9 mouse cellular contexts compared by ENCODE assay signal in genomic region chr2:157463887-157464745, GRCm38 (mm10). TPM values are rescaled to one million over a fixed set of nuclear protein-coding genes. Genes with fewer than 3 reads are reported as not detected.
DNase-seq lines count a peak whose midpoint lies in the region; ATAC-seq and TF ChIP-seq lines count a peak whose summit lies in the region.
"Had no signal": no experiment of that assay in that cellular context is flagged by ENCODE, and none has a peak within 500 bp of the region (broad histone marks: within the 10 kb centered on the region; RNA-seq: fewer than 3 reads in every experiment).

No protein-coding gene starts in this region.

- no peaks in the 10 kb centered on the region for H3K9me3 ChIP-seq in lung, embryonic 14.5 days (ENCODE audit: low read depth, low read length)
- no peaks in the 10 kb centered on the region for H3K9me3 ChIP-seq in forebrain, embryonic 16.5 days (ENCODE audit: control insufficient read depth, low read length)
- H3K9me3 ChIP-seq in liver, embryonic 13.5 days (replicated peaks), result no peaks in the 10 kb centered on the region
- H3K9me3 ChIP-seq in stomach, postnatal 0 days (ENCODE audit: control insufficient read depth, low read length), result no peaks in the 10 kb centered on the region

- H3K4me3 ChIP-seq in lung, embryonic 14.5 days (ENCODE audit: low read depth, low read length), result no peak overlapping the region; the same call in 1 of the 2 replicates
- H3K4me3 ChIP-seq in forebrain, embryonic 16.5 days (replicated peaks; ENCODE audit: low read length), result peak overlapping the region; percentile 9; the same call in 1 of the 2 replicates
- H3K4me3 ChIP-seq in liver, embryonic 13.5 days (replicated peaks), result no peak overlapping the region
- H3K4me3 ChIP-seq in stomach, postnatal 0 days (ENCODE audit: low read depth, low read length), result no peak overlapping the region

- DNase-seq in lung, embryonic 14.5 days, result no peak
- no peak for DNase-seq in lung, postnatal 10 days
- no peak for DNase-seq in liver, embryonic 13.5 days
- no peak for DNase-seq in stomach, postnatal 0 days (ENCODE audit: low spot score)
- DNase-seq in ovary, postnatal 36 days (ENCODE audit: low spot score), result no peak
- DNase-seq in spleen, postnatal 36 days (ENCODE audit: low spot score in 2 of 2), result no peak
- DNase-seq: kidney, postnatal 25 days; lung, postnatal 36 days had no signal

- H3K27me3 ChIP-seq in lung, embryonic 14.5 days (ENCODE audit: insufficient read depth, low read length), result no peaks in the 10 kb centered on the region
- H3K27me3 ChIP-seq in forebrain, embryonic 16.5 days (replicated peaks; ENCODE audit: control insufficient read depth, insufficient read depth, low read length), result no peaks in the 10 kb centered on the region
- no peaks in the 10 kb centered on the region for H3K27me3 ChIP-seq in liver, embryonic 13.5 days
- no peaks in the 10 kb centered on the region for H3K27me3 ChIP-seq in stomach, postnatal 0 days (ENCODE audit: control insufficient read depth, insufficient read depth, low read length)

- WGBS in lung, embryonic 14.5 days, result 30% methylated on average over 16 of the region's 16 CpGs
- 14% methylated on average over 16 of the region's 16 CpGs for WGBS in forebrain, embryonic 16.5 days
- 50% methylated on average over 16 of the region's 16 CpGs for WGBS in liver, embryonic 13.5 days (ENCODE audit: insufficient replicate concordance)
- WGBS in stomach, postnatal 0 days, result 43% methylated on average over 16 of the region's 16 CpGs

- no peak for TF ChIP-seq EP300 in stomach, postnatal 0 days (optimal IDR thresholded peaks at IDR 0.05)

- H3K9ac ChIP-seq in lung, embryonic 14.5 days, result peak overlapping the region; percentile 45
- H3K9ac ChIP-seq in forebrain, embryonic 16.5 days (replicated peaks; ENCODE audit: low read depth, low read length), result peak overlapping the region; percentile 73
- no peak overlapping the region for H3K9ac ChIP-seq in liver, embryonic 13.5 days
- peak overlapping the region; percentile 47; the same call in 1 of the 2 replicates for H3K9ac ChIP-seq in stomach, postnatal 0 days (ENCODE audit: low read length)

- peaks cover 24% of the 10 kb centered on the region for H3K4me1 ChIP-seq in lung, embryonic 14.5 days (ENCODE audit: insufficient read depth)
- H3K4me1 ChIP-seq in forebrain, embryonic 16.5 days (replicated peaks; ENCODE audit: control insufficient read depth, insufficient read depth, low read length), result peaks cover 47% of the 10 kb centered on the region
- peaks cover 17% of the 10 kb centered on the region for H3K4me1 ChIP-seq in liver, embryonic 13.5 days (replicated peaks)
- peaks cover 4% of the 10 kb centered on the region; the same call in 1 of the 2 replicates for H3K4me1 ChIP-seq in stomach, postnatal 0 days (replicated peaks; ENCODE audit: control insufficient read depth, insufficient read depth)

- H3K36me3 ChIP-seq in lung, embryonic 14.5 days (ENCODE audit: insufficient read depth), result peaks cover 95% of the 10 kb centered on the region
- peaks cover 11% of the 10 kb centered on the region; the same call in 1 of the 2 replicates for H3K36me3 ChIP-seq in forebrain, embryonic 16.5 days (ENCODE audit: control insufficient read depth, insufficient read depth)
- H3K36me3 ChIP-seq in liver, embryonic 13.5 days, result no peaks in the 10 kb centered on the region
- peaks cover 30% of the 10 kb centered on the region for H3K36me3 ChIP-seq in stomach, postnatal 0 days (ENCODE audit: control insufficient read depth, insufficient read depth, low read length)

- ATAC-seq in lung, embryonic 14.5 days (ENCODE audit: insufficient read depth), result peak; percentile 37
- ATAC-seq in forebrain, embryonic 16.5 days, result peak; percentile 21
- no peak for ATAC-seq in liver, embryonic 13.5 days (ENCODE audit: low read depth)
- peak; percentile 5; the same call in 1 of the 2 replicates for ATAC-seq in stomach, postnatal 0 days (ENCODE audit: low FRiP score, low TSS enrichment)

- TF ChIP-seq CTCF in lung, embryonic 14.5 days (IDR thresholded peaks at IDR 0.05; ENCODE audit: low read depth), result peak; percentile 26; the same call in 1 of the 2 replicates
- TF ChIP-seq CTCF in stomach, postnatal 0 days (IDR thresholded peaks at IDR 0.05; ENCODE audit: low read depth), result 0 out of 2 replicates have a peak, but pooled peaks have one; percentile 1

- H3K27ac ChIP-seq in lung, embryonic 14.5 days (ENCODE audit: low read depth), result peak overlapping the region; percentile 94
- H3K27ac ChIP-seq in forebrain, embryonic 16.5 days (ENCODE audit: low read length), result peak overlapping the region; percentile 92
- H3K27ac ChIP-seq in liver, embryonic 13.5 days, result peak overlapping the region; percentile 18; the same call in 1 of the 2 replicates
- H3K27ac ChIP-seq in stomach, postnatal 0 days (replicated peaks), result peak overlapping the region; percentile 82

- peak overlapping the region; percentile 32 for H3K4me2 ChIP-seq in lung, embryonic 14.5 days
- H3K4me2 ChIP-seq in forebrain, embryonic 16.5 days (ENCODE audit: low read length), result peak overlapping the region; percentile 41
- no peak overlapping the region for H3K4me2 ChIP-seq in liver, embryonic 13.5 days
- no peak overlapping the region; the same call in 1 of the 2 replicates for H3K4me2 ChIP-seq in stomach, postnatal 0 days (replicated peaks; ENCODE audit: low read depth)

RNA-seq across cellular contexts. Expression of gene Src, which starts 45.9 kb away (rescaled TPM):
- 16.4 and 18.9 TPM in 2 replicates for polyA plus RNA-seq in lung, embryonic 14.5 days (2014; fragmentation: Nextera tagmentation; extraction: Ambion mirVana)
- polyA plus RNA-seq in forebrain, embryonic 16.5 days (2015; fragmentation: Nextera tagmentation; extraction: Ambion mirVana), result 32.2 and 36.6 TPM in 2 replicates
- polyA plus RNA-seq in liver, embryonic 13.5 days (2015; fragmentation: Nextera tagmentation; extraction: Ambion mirVana), result 2.0 TPM in 2 replicates
- polyA plus RNA-seq in stomach, postnatal 0 days (2015; fragmentation: Nextera tagmentation; extraction: Ambion mirVana), result 12.0 and 12.9 TPM in 2 replicates

Comparison
In these comparisons a context has a peak if more than half of its experiments do, and no peak if none do; other contexts are left out.
1. H3K27ac ChIP-seq: peak in every context shown above with its lines; median percentile 94 in lung, embryonic 14.5 days; 92 in forebrain, embryonic 16.5 days; 82 in stomach, postnatal 0 days; 18 in liver, embryonic 13.5 days.
2. H3K4me2 ChIP-seq: peak in lung, embryonic 14.5 days (single experiment) and forebrain, embryonic 16.5 days (single experiment); none in liver, embryonic 13.5 days (single experiment) and stomach, postnatal 0 days (single experiment).